Comparison of ENCODE assay signal across 26 mouse cellular contexts in the genomic region with DNA sequence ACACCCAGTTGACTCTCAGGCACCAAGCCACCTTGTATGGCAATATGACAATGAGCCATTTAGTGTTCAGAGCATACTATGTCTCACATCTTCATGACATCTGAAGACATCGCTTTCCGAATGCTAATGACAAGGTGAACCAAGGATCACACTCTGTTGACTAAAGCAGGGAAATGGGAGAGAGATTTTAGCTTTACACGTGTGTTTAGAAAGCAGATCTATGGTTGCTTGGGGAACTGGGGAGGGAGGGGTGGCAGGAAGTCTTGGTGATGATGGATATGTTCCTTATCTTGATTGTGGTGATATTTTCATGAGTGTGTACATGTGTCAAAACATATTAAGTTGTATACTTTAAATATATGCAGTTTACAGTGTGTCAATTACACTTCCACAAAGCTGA.
"Had no signal": no experiment of that assay in that cellular context is flagged by ENCODE, and none has a peak within 500 bp of the region (broad histone marks: within the 10 kb centered on the region; RNA-seq: fewer than 3 reads in every experiment).

No protein-coding gene starts in this region.

- H3K9ac ChIP-seq: embryonic facial prominence, embryonic 12.5 days; embryonic facial prominence, embryonic 13.5 days; embryonic facial prominence, embryonic 15.5 days; forebrain, embryonic 13.5 days; forebrain, embryonic 15.5 days; forebrain, postnatal 0 days had no signal

- H3K9me3 ChIP-seq: embryonic facial prominence, embryonic 10.5 days; embryonic facial prominence, embryonic 12.5 days; embryonic facial prominence, embryonic 13.5 days; embryonic facial prominence, embryonic 15.5 days; forebrain, embryonic 10.5 days; forebrain, embryonic 13.5 days; forebrain, embryonic 15.5 days; heart, embryonic 10.5 days had no signal

- H3K27ac ChIP-seq: embryonic facial prominence, embryonic 10.5 days; embryonic facial prominence, embryonic 12.5 days; embryonic facial prominence, embryonic 13.5 days; embryonic facial prominence, embryonic 15.5 days; forebrain, embryonic 10.5 days; forebrain, embryonic 13.5 days; forebrain, embryonic 15.5 days; gastrocnemius, adult 2 months; heart, adult 2 months; heart, embryonic 10.5 days had no signal

- H3K36me3 ChIP-seq: embryonic facial prominence, embryonic 10.5 days; embryonic facial prominence, embryonic 12.5 days; embryonic facial prominence, embryonic 13.5 days; embryonic facial prominence, embryonic 15.5 days; forebrain, embryonic 10.5 days; forebrain, embryonic 15.5 days; heart, embryonic 10.5 days had no signal

- DNase-seq: cerebellum, postnatal 10 days; cerebellum, postnatal 14 days; cerebellum, postnatal 25 days; cerebellum, postnatal 36 days; embryo, embryonic 11 days; forebrain, postnatal 0 days; gastrocnemius, adult 2 months; gastrocnemius, postnatal 10 days; gastrocnemius, postnatal 14 days; gastrocnemius, postnatal 25 days; gastrocnemius, postnatal 36 days; heart, adult 11 months; heart, adult 18-20 months; heart, adult 2 months had no signal

- ATAC-seq: forebrain, embryonic 13.5 days; forebrain, embryonic 14.5 days; forebrain, embryonic 15.5 days; forebrain, embryonic 16.5 days; forebrain, postnatal 0 days had no signal

- H3K4me3 ChIP-seq: embryonic facial prominence, embryonic 10.5 days; embryonic facial prominence, embryonic 12.5 days; embryonic facial prominence, embryonic 13.5 days; embryonic facial prominence, embryonic 15.5 days; erythroblast, embryonic 14.5 days; forebrain, embryonic 10.5 days; forebrain, embryonic 13.5 days; forebrain, embryonic 15.5 days; gastrocnemius, adult 2 months; heart, adult 2 months; heart, embryonic 10.5 days had no signal

- H3K27me3 ChIP-seq: embryonic facial prominence, embryonic 15.5 days; forebrain, embryonic 15.5 days had no signal

- H3K4me2 ChIP-seq: embryonic facial prominence, embryonic 12.5 days; embryonic facial prominence, embryonic 13.5 days; embryonic facial prominence, embryonic 15.5 days; forebrain, embryonic 13.5 days; forebrain, embryonic 15.5 days; heart, embryonic 11.5 days had no signal
